Mouse (Mus musculus): Measurements from ENCODE around the gene Pbx3. TPM values are rescaled to one million over a fixed set of nuclear protein-coding genes. Genes with fewer than 3 reads are reported as not detected.

Gene Pbx3
- polyA plus RNA-seq, 1 experiment from 2014 or later: 20.8 TPM

GRCm38 (mm10) chr2:34260653-34261076 lies 112.3 kb downstream of the Pbx3 start:
- 70% methylated on average over 4 of the region's 4 CpGs for WGBS
- Histone ChIP-seq H3K36me3 (ENCODE audit: control insufficient read depth, insufficient read depth, low read length) (no peaks in the 10 kb centered on the region), H3K4me2 (ENCODE audit: low read depth, low read length) (no peak overlapping the region), H3K4me1 (ENCODE audit: control insufficient read depth, insufficient read depth, low read length) (peaks cover 18% of the 10 kb centered on the region), H3K27me3 (ENCODE audit: control insufficient read depth, insufficient read depth, low read length) (no peaks in the 10 kb centered on the region), H3K4me3 (replicated peaks; ENCODE audit: low read length) (no peak overlapping the region), H3K27ac (ENCODE audit: low read length) (no peak overlapping the region), H3K9me3 (replicated peaks; ENCODE audit: control insufficient read depth, low read length) (no peaks in the 10 kb centered on the region), H3K9ac (ENCODE audit: low read length) (no peak overlapping the region)
- ATAC-seq (ENCODE audit: insufficient read depth, low FRiP score): no peak

- Histone ChIP-seq H3K4me1 (ENCODE audit: control insufficient read depth, insufficient read depth, low read length) (peaks cover 21% of the 10 kb centered on the region), H3K27me3 (ENCODE audit: control insufficient read depth, insufficient read depth, low read length) (no peaks in the 10 kb centered on the region), H3K36me3 (ENCODE audit: control insufficient read depth, insufficient read depth, low read length) (no peaks in the 10 kb centered on the region), H3K9ac (ENCODE audit: low read length) (no peak overlapping the region), H3K27ac (ENCODE audit: low read length) (no peak overlapping the region), H3K4me3 (replicated peaks; ENCODE audit: low read length) (no peak overlapping the region), H3K4me2 (ENCODE audit: low read depth, low read length) (no peak overlapping the region), H3K9me3 (replicated peaks; ENCODE audit: control insufficient read depth, low read length) (no peaks in the 10 kb centered on the region)
- ATAC-seq (ENCODE audit: insufficient read depth, low FRiP score): no peak
- WGBS: 49% methylated on average over 2 of the region's 2 CpGs
Measured at GRCm38 (mm10) chr2:34258256-34258655, 114.7 kb downstream of the Pbx3 start.

DNA sequence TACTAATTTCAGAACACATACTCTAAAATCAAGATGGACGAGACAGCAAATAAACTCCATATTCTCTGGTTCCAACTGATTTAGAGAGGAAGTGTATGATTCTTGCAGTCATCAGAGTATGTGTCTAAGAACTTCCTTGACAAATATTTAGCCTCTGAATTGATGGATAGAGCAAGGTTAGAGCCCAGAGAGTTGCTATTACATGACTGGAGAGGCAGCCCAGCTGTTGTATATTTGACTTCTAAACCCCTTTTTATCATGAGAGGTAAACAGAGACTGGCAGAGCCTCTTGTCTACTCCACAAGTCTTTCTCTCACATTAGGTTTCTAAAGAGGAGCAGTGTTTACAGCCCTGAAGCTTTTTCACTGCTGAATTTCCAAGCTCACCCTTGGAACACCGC lies 115.3 kb downstream of the Pbx3 start:
- ATAC-seq (ENCODE audit: insufficient read depth, low FRiP score): no peak
- Histone ChIP-seq H3K36me3 (ENCODE audit: control insufficient read depth, insufficient read depth, low read length) (no peaks in the 10 kb centered on the region), H3K4me1 (ENCODE audit: control insufficient read depth, insufficient read depth, low read length) (peaks cover 22% of the 10 kb centered on the region), H3K4me3 (replicated peaks; ENCODE audit: low read length) (no peak overlapping the region), H3K27me3 (ENCODE audit: control insufficient read depth, insufficient read depth, low read length) (no peaks in the 10 kb centered on the region), H3K4me2 (ENCODE audit: low read depth, low read length) (no peak overlapping the region), H3K9me3 (replicated peaks; ENCODE audit: control insufficient read depth, low read length) (no peaks in the 10 kb centered on the region), H3K9ac (ENCODE audit: low read length) (no peak overlapping the region), H3K27ac (ENCODE audit: low read length) (no peak overlapping the region)
- 34% methylated on average over 2 of the region's 2 CpGs for WGBS

- Histone ChIP-seq H3K4me3 (replicated peaks; ENCODE audit: low read length) (no peak overlapping the region), H3K4me2 (ENCODE audit: low read depth, low read length) (no peak overlapping the region), H3K36me3 (ENCODE audit: control insufficient read depth, insufficient read depth, low read length) (no peaks in the 10 kb centered on the region), H3K4me1 (ENCODE audit: control insufficient read depth, insufficient read depth, low read length) (peaks cover 22% of the 10 kb centered on the region), H3K27ac (ENCODE audit: low read length) (no peak overlapping the region), H3K27me3 (ENCODE audit: control insufficient read depth, insufficient read depth, low read length) (no peaks in the 10 kb centered on the region), H3K9me3 (replicated peaks; ENCODE audit: control insufficient read depth, low read length) (no peaks in the 10 kb centered on the region), H3K9ac (ENCODE audit: low read length) (no peak overlapping the region)
- WGBS: 69% methylated on average over 6 of the region's 6 CpGs
- ATAC-seq (ENCODE audit: insufficient read depth, low FRiP score): no peak
Measured at GRCm38 (mm10) chr2:34256000-34256553, 116.9 kb downstream of the Pbx3 start.

DNA sequence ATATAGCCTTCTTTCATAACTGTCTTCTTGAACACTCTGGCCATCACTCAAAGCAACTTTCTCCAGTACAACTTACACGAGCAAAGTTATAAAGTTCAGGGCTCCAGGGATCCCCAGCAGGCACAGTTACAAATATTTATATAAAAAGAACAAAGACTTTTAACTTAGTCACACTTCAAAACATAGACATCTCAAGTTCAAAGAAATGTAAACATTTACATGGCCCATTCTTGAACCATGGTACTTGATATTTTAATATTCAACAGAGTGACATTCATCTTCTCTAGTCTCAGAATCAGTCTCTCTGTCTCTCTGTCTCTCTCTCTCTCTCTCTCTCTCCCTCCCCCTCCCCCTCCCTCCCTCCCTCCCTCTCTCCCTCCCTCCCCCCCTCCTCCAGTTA lies 119.3 kb downstream of the Pbx3 start:
- peaks cover 24% of the 10 kb centered on the region for H3K4me1 ChIP-seq (ENCODE audit: control insufficient read depth, insufficient read depth, low read length)
- H3K9ac ChIP-seq (ENCODE audit: low read length): no peak overlapping the region
- H3K4me3 ChIP-seq (replicated peaks; ENCODE audit: low read length): no peak overlapping the region
- WGBS: 22% methylated on average over 1 of the region's 1 CpGs
- H3K27ac ChIP-seq (ENCODE audit: low read length): no peak overlapping the region
- no peaks in the 10 kb centered on the region for H3K27me3 ChIP-seq (ENCODE audit: control insufficient read depth, insufficient read depth, low read length)
- ATAC-seq (ENCODE audit: insufficient read depth, low FRiP score): no peak
- H3K9me3 ChIP-seq (replicated peaks; ENCODE audit: control insufficient read depth, low read length): no peaks in the 10 kb centered on the region
- no peaks in the 10 kb centered on the region for H3K36me3 ChIP-seq (ENCODE audit: control insufficient read depth, insufficient read depth, low read length)
- H3K4me2 ChIP-seq (ENCODE audit: low read depth, low read length): no peak overlapping the region

GRCm38 (mm10) chr2:34253111-34253510 lies 119.8 kb downstream of the Pbx3 start:
- Histone ChIP-seq H3K4me3 (replicated peaks; ENCODE audit: low read length) (no peak overlapping the region), H3K27ac (ENCODE audit: low read length) (no peak overlapping the region), H3K9ac (ENCODE audit: low read length) (no peak overlapping the region), H3K36me3 (ENCODE audit: control insufficient read depth, insufficient read depth, low read length) (no peaks in the 10 kb centered on the region), H3K27me3 (ENCODE audit: control insufficient read depth, insufficient read depth, low read length) (no peaks in the 10 kb centered on the region), H3K4me1 (ENCODE audit: control insufficient read depth, insufficient read depth, low read length) (peaks cover 21% of the 10 kb centered on the region), H3K9me3 (replicated peaks; ENCODE audit: control insufficient read depth, low read length) (no peaks in the 10 kb centered on the region), H3K4me2 (ENCODE audit: low read depth, low read length) (no peak overlapping the region)
- WGBS: 22% methylated on average over 1 of the region's 1 CpGs
- ATAC-seq (ENCODE audit: insufficient read depth, low FRiP score): no peak

DNA sequence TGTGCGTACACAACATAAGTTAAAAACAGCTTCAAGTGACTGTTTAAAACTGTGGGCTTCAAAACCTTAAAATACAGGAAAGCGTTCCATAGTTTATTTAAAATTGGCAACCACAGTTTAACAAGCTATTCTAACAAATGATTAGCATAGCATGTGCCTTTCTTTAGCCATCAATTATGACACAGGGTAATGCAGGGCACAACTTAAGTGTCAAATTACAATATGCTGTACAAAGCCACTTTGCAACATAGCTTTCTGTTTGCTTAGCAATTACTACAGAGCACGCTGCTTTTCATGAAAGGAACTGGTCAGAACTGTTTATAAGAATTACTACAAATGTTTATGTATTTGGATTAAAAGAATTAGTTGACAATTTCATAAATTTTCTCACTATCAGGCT lies 120.7 kb downstream of the Pbx3 start:
- Histone ChIP-seq H3K9ac (ENCODE audit: low read length) (no peak overlapping the region), H3K4me3 (replicated peaks; ENCODE audit: low read length) (no peak overlapping the region), H3K9me3 (replicated peaks; ENCODE audit: control insufficient read depth, low read length) (no peaks in the 10 kb centered on the region), H3K4me1 (ENCODE audit: control insufficient read depth, insufficient read depth, low read length) (peaks cover 17% of the 10 kb centered on the region; the same call in 1 of the 2 replicates), H3K36me3 (ENCODE audit: control insufficient read depth, insufficient read depth, low read length) (no peaks in the 10 kb centered on the region), H3K27me3 (ENCODE audit: control insufficient read depth, insufficient read depth, low read length) (no peaks in the 10 kb centered on the region), H3K27ac (ENCODE audit: low read length) (no peak overlapping the region), H3K4me2 (ENCODE audit: low read depth, low read length) (no peak overlapping the region)
- 36% methylated on average over 3 of the region's 3 CpGs for WGBS
- no peak for ATAC-seq (ENCODE audit: insufficient read depth, low FRiP score)

DNA sequence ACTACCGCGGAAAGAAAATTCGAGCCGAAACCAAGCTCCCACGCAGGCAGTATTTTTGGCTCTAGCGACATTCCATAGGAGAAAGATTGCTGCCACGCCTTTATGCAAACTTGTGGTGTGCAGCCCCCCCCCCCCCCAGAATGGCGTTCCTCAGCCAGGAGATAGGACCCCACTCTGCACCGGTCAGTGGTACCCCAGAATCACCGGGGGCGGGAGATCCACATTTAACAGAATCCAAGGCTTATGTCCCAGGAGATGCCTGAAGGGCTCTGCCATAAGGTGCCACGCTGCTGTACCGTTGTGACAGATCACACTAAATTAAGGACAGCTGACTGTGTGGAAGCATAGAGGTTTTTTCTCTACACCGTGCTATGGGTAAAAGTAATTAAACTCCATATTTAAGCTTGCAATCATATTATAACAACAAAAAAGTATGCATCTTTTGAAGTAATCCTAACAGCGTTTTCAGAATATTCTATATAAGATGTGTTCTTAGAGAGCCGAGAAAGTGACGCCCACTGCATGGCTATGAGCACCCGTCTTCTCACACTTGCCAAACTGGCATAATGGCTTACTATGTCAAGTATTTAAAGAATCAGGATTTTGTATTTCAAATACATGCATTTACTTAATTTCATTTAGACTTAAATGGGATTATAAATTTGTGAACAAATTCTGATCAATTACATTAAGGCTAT lies 122.8 kb downstream of the Pbx3 start:
- 10% methylated on average over 18 of the region's 18 CpGs for WGBS

DNA sequence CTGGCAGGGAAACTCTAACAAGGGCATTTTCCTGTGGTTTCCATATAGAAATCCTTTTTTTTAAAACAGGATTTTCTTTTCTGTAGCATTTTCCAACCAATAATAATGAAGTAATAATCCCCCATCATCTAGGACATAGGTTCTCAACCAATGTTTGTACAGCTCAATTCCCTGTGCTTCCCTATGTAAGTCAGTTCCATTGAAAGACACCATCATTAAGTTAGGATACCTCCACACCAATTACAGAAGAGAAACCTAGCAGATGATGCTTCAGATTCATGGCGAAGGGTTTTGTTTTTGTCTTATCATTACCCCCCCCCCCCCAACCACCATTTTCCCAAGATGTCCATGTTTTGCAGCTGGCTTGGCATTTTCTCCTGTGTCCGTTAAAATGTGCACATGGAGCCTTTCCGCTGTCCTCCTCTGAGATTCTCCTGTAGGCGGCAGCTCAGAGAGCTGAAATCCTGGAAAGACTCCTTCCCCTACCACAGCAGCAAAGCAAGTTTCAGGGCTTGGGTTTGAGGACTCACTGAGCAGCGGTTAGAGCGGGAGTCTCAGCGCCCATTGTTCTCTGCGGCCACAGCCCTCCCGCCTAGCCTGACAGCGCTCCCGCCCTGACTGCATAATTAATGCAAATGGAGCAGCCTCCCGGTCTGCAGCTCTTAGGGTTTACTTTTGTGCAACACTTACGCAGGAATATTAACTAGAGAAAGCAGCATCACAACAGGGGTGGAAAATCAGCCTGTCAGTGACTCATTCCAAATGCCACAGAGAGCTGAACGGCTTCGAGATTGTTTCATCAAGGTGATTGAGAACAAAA lies 123.6 kb downstream of the Pbx3 start:
- Histone ChIP-seq H3K27me3 (ENCODE audit: control insufficient read depth, insufficient read depth, low read length) (no peaks in the 10 kb centered on the region), H3K36me3 (ENCODE audit: control insufficient read depth, insufficient read depth, low read length) (no peaks in the 10 kb centered on the region), H3K9ac (ENCODE audit: low read length) (peak overlapping the region; percentile 70), H3K27ac (ENCODE audit: low read length) (peak overlapping the region; percentile 70), H3K4me1 (ENCODE audit: control insufficient read depth, insufficient read depth, low read length) (peaks cover 9% of the 10 kb centered on the region; the same call in 1 of the 2 replicates), H3K4me3 (replicated peaks; ENCODE audit: low read length) (peak overlapping the region; percentile 61), H3K9me3 (replicated peaks; ENCODE audit: control insufficient read depth, low read length) (no peaks in the 10 kb centered on the region), H3K4me2 (ENCODE audit: low read depth, low read length) (peak overlapping the region; percentile 86)
- peak; percentile 78; the same call in 1 of the 2 replicates for ATAC-seq (ENCODE audit: insufficient read depth, low FRiP score)
- under 1% methylated on average over 15 of the region's 15 CpGs for WGBS

More for the DNA sequence above, 122.8 kb downstream of the Pbx3 start:
- Histone ChIP-seq H3K4me2 (ENCODE audit: low read depth, low read length) (peak overlapping the region; percentile 86), H3K27me3 (ENCODE audit: control insufficient read depth, insufficient read depth, low read length) (no peaks in the 10 kb centered on the region), H3K4me1 (ENCODE audit: control insufficient read depth, insufficient read depth, low read length) (peaks cover 9% of the 10 kb centered on the region; the same call in 1 of the 2 replicates), H3K4me3 (replicated peaks; ENCODE audit: low read length) (peak overlapping the region; percentile 61), H3K27ac (ENCODE audit: low read length) (peak overlapping the region; percentile 70; the same call in 1 of the 2 replicates), H3K9ac (ENCODE audit: low read length) (peak overlapping the region; percentile 70), H3K36me3 (ENCODE audit: control insufficient read depth, insufficient read depth, low read length) (no peaks in the 10 kb centered on the region), H3K9me3 (replicated peaks; ENCODE audit: control insufficient read depth, low read length) (no peaks in the 10 kb centered on the region)
- peak; percentile 44; the same call in 1 of the 2 replicates for ATAC-seq (ENCODE audit: insufficient read depth, low FRiP score)

Measured in stomach, embryonic 16.5 days (tissue).